Mouse (Mus musculus) heart, embryonic 12.5 days (tissue): Measurements from ENCODE around the gene Adal. TPM values are rescaled to one million over a fixed set of nuclear protein-coding genes. Genes with fewer than 3 reads are reported as not detected.

Experiments
- ATAC-seq: fragments of 200-750 bp; cut with Nextera tagmentation; 2 replicates; pipeline ENCODE4 v1.8.0; 2017; ENCODE audit warnings: moderate TSS enrichment, moderate library complexity; ENCODE audit not compliant: insufficient number of reproducible peaks, low FRiP score
- H3K27ac ChIP-seq: fragments of 300-500 bp; sonication (generic); 2 replicates; pipeline ENCODE4 v1.5.1; 2016; ENCODE audit warnings: mild to moderate bottlenecking, moderate library complexity; ENCODE audit not compliant: poor library complexity, severe bottlenecking
- H3K27me3 ChIP-seq: fragments of 300-500 bp; sonication (generic); replicated peaks from 2 replicates; pipeline ENCODE4 v1.6.1; 2016; ENCODE audit warnings: mild to moderate bottlenecking, moderate library complexity
- H3K36me3 ChIP-seq: fragments of 300-500 bp; sonication (generic); 2 replicates; pipeline ENCODE4 v1.6.1; 2016; ENCODE audit warnings: mild to moderate bottlenecking, moderate library complexity
- H3K4me1 ChIP-seq: fragments of 300-500 bp; sonication (generic); replicated peaks from 2 replicates; pipeline ENCODE4 v1.6.1; 2016; ENCODE audit warnings: mild to moderate bottlenecking
- H3K4me2 ChIP-seq: fragments of 300-500 bp; sonication (generic); 2 replicates; pipeline ENCODE4 v1.6.1; 2016; ENCODE audit warnings: mild to moderate bottlenecking, moderate library complexity
- H3K4me3 ChIP-seq: fragments of 300-500 bp; sonication (generic); 2 replicates; pipeline ENCODE4 v1.5.1; 2016; ENCODE audit warnings: mild to moderate bottlenecking
- H3K9ac ChIP-seq: fragments of 300-500 bp; sonication (generic); 2 replicates; pipeline ENCODE4 v1.6.1; 2016; ENCODE audit warnings: mild to moderate bottlenecking, moderate library complexity
- H3K9me3 ChIP-seq: fragments of 300-500 bp; sonication (generic); replicated peaks from 2 replicates; pipeline ENCODE4 v1.6.1; 2016; ENCODE audit warnings: mild to moderate bottlenecking, moderate library complexity
- WGBS: fragments of 180-500 bp; shearing (Covaris S2); methylation state at CpG from one replicate; pipeline ENCODE4 v1.1.7; 2016; 5-methylcytosine and 5-hydroxymethylcytosine counted together
- polyA plus RNA-seq: library from polyadenylated mRNA; unstranded; fragments of >200 nt; fragmentation: Nextera tagmentation; extraction: Ambion mirVana; gene quantifications from 2 replicates; pipeline ENCODE4 v1.2.1, GENCODE M21; 2016

Adal gene
- polyA plus RNA-seq, 1 experiment from 2014 or later: 13.7 TPM

- ATAC-seq: no peak
- Histone ChIP-seq H3K9ac (no peak overlapping the region), H3K27ac (no peak overlapping the region), H3K36me3 (peaks cover 59% of the 10 kb centered on the region), H3K27me3 (no peaks in the 10 kb centered on the region), H3K9me3 (no peaks in the 10 kb centered on the region), H3K4me1 (no peaks in the 10 kb centered on the region), H3K4me2 (no peak overlapping the region), H3K4me3 (no peak overlapping the region)
- 87% methylated on average over 5 of the region's 5 CpGs for WGBS
These were observed 43.2 kb downstream of the Adal start for GRCm38 (mm10) chr2:121183431-121183830.

GRCm38 (mm10) chr2:121184142-121184541 is 43.9 kb downstream of the Adal start:
- no peak overlapping the region for H3K9ac ChIP-seq
- no peak overlapping the region for H3K4me3 ChIP-seq
- no peaks in the 10 kb centered on the region for H3K4me1 ChIP-seq
- H3K4me2 ChIP-seq: no peak overlapping the region
- H3K36me3 ChIP-seq: peaks cover 57% of the 10 kb centered on the region
- H3K27me3 ChIP-seq: no peaks in the 10 kb centered on the region
- WGBS: 95% methylated on average over 7 of the region's 7 CpGs
- ATAC-seq: no peak
- no peaks in the 10 kb centered on the region for H3K9me3 ChIP-seq
- no peak overlapping the region for H3K27ac ChIP-seq

- no peak for ATAC-seq
These were observed 48.3 kb downstream of the Adal start for GRCm38 (mm10) chr2:121188530-121188929.

GRCm38 (mm10) chr2:121195466-121195865 is 55.2 kb downstream of the Adal start:
- peaks cover 5% of the 10 kb centered on the region; the same call in 1 of the 2 replicates for H3K4me1 ChIP-seq
- H3K9me3 ChIP-seq: no peaks in the 10 kb centered on the region
- no peak overlapping the region for H3K27ac ChIP-seq
- no peak overlapping the region for H3K4me2 ChIP-seq
- 87% methylated on average over 9 of the region's 9 CpGs for WGBS
- H3K4me3 ChIP-seq: no peak overlapping the region
- H3K36me3 ChIP-seq: peaks cover 93% of the 10 kb centered on the region
- no peaks in the 10 kb centered on the region for H3K27me3 ChIP-seq
- ATAC-seq: no peak
- no peak overlapping the region for H3K9ac ChIP-seq

More at GRCm38 (mm10) chr2:121188530-121188929, 48.3 kb downstream of the Adal start:
- Histone ChIP-seq H3K27me3 (no peaks in the 10 kb centered on the region), H3K9ac (no peak overlapping the region), H3K4me2 (no peak overlapping the region), H3K36me3 (peaks cover 75% of the 10 kb centered on the region), H3K27ac (no peak overlapping the region), H3K4me3 (no peak overlapping the region), H3K4me1 (peaks cover 1% of the 10 kb centered on the region; the same call in 1 of the 2 replicates), H3K9me3 (no peaks in the 10 kb centered on the region)
- WGBS: 74% methylated on average over 1 of the region's 1 CpGs

GRCm38 (mm10) chr2:121204276-121204675 is 64.0 kb downstream of the Adal start:
- no peaks in the 10 kb centered on the region for H3K4me1 ChIP-seq
- ATAC-seq: no peak
- H3K36me3 ChIP-seq: peaks cover 89% of the 10 kb centered on the region
- WGBS: 92% methylated on average over 17 of the region's 17 CpGs
- no peak overlapping the region for H3K4me3 ChIP-seq
- no peaks in the 10 kb centered on the region for H3K9me3 ChIP-seq
- no peaks in the 10 kb centered on the region for H3K27me3 ChIP-seq
- no peak overlapping the region for H3K4me2 ChIP-seq
- H3K9ac ChIP-seq: no peak overlapping the region
- H3K27ac ChIP-seq: no peak overlapping the region

Other genes starting within 250 kb of the Adal start
- gene Ubr1, start 169.7 kb upstream of the Adal start, polyA plus RNA-seq: 19.6 and 20.9 TPM in 2 replicates
- gene Tmem62, start 163.4 kb upstream of the Adal start, polyA plus RNA-seq: 2.0 and 2.8 TPM in 2 replicates
- 38.1 and 38.5 TPM in 2 replicates for gene Ccndbp1, start 132.0 kb upstream of the Adal start, polyA plus RNA-seq
- gene Epb42, start 103.4 kb upstream of the Adal start, polyA plus RNA-seq: 17.9 and 18.2 TPM in 2 replicates
- gene Tgm5, start 54.6 kb upstream of the Adal start, polyA plus RNA-seq: not detected in 2 replicates
- gene Tgm7, start 30.6 kb upstream of the Adal start, polyA plus RNA-seq: not detected in 2 replicates
- gene Lcmt2, start 225 bp downstream of the Adal start, polyA plus RNA-seq: 15.1 and 17.4 TPM in 2 replicates
- 45.2 and 46.4 TPM in 2 replicates for gene Tubgcp4, start 30.2 kb downstream of the Adal start, polyA plus RNA-seq
- 6.8 and 7.9 TPM in 2 replicates for gene Zscan29, start 30.7 kb downstream of the Adal start, polyA plus RNA-seq
- 69.8 and 78.4 TPM in 2 replicates for gene Trp53bp1, start 131.0 kb downstream of the Adal start, polyA plus RNA-seq
- 4.7 TPM in 2 replicates for gene Map1a, start 149.2 kb downstream of the Adal start, polyA plus RNA-seq
- gene Ppip5k1, start 215.0 kb downstream of the Adal start, polyA plus RNA-seq: 11.2 and 11.6 TPM in 2 replicates
- gene Ckmt1, start 217.3 kb downstream of the Adal start, polyA plus RNA-seq: 0.42 TPM in 1 of 2 replicates, not detected in the other
- not detected in 2 replicates for gene Strc, start 246.7 kb downstream of the Adal start, polyA plus RNA-seq